Mouse (Mus musculus) c-Kit-positive CD71-negative TER-119-negative erythroid progenitor cells, embryonic 14.5 days (primary cell): ENCODE measurements at regions not wholly inside any gene's neighbourhood (a gene's known extent, or its start where the extent isn't known, plus 50 kb on each side); places are given as distances from the start of the nearest gene placed in this dataset.

Source experiments
- DNase-seq: peaks from one replicate; pipeline ENCODE4 v3.0.0-alpha.2; 2013; ENCODE audit warnings: low read depth

DNA sequence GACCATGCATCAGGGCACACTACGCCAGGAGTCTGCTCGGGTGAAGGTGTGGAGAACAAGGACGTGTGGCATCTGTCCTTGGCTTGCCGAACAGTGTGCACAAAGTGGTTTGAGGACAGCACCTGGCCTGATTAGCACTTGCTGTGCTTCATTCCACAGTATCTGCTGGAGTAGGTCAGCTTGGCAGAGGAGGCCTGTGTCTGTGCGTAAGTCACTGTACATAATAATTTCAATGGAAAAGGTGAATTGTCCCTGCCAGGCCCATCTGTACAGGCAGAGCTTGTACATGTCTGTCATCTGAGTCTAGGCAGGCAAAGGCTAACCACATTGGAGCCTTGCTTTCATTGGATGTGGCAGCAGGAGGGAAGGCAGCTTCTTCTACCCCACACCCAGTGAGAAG is 979.5 kb upstream of the Car8 start:
- DNase-seq: no peak

DNA sequence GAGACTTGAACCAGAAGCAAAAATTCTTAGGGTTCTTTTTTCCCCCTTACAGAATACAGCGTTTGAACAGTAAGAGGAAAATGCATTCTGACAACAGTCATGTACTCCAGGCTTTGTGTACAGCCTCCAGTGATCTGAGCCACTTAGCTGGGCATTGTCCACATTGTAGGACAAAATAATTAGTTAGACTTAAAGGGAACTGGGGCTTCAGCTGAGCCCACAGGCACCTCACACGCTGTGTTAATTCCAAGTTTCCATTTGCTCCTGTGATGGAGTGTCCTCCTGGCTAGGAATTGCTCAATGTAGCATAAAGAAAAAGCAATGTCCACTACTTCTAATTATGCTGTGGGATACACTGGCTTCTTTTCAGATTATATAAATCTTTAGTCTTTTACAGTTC is 969.8 kb upstream of the Car8 start:
- DNase-seq: no peak

GRCm38 (mm10) chr4:9200012-9200411 is 961.2 kb upstream of the Car8 start:
- DNase-seq: no peak

- DNase-seq: no peak
Observed at GRCm38 (mm10) chr4:9196435-9196834, 957.6 kb upstream of the Car8 start.

DNA sequence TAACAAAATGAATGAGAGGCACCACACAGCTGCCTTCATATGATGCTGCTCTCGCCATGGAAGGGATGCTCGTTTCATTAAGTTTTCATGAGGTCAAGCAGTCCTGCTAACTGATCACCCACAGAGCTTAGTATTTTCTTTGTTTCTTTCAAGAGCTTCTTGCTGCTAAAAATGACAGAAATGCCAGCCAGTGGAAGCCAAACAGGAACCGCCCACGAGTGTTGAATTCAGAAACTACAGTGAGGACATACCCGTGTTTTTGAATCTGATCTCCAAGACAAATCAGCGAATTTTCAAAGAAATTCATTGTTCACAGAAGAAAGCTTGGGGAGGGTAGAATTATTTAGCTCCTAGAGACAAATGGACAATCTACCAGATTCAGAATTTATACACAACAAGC is 954.3 kb upstream of the Car8 start:
- DNase-seq: no peak

DNA sequence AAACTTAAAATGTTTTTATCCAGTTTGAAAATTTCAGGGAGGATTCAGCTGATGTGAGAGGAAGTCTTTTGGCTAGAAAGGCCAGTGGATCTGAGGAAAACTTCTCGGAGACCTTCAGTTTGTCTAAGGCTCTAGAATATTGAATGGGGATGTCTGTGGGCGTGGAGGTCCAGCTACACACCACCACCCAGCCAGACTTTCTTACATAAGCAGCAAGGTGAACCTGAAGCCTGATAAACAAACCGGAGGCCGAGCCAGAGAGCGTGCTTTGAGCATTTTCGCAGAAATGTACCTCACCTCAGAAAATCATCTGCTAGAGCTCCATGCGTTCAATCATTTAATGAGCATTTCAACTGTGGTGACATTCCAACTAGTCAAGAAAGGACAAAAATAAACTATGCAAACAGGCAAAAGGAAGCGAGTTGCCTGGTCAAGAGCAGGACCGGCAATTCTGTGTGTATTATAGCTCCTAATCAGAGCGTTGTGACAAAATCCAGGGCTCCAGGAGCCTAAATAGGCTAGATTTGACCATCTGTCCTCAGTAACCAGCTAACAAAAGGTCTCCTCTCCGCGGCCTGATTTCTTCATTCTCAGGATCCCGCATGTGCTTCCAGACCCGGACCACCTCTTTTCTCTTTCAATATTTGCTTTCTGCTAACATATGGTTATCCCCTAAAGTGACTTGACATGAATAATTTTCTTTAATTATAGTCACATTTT is 946.5 kb upstream of the Car8 start:
- no peak for DNase-seq

DNA sequence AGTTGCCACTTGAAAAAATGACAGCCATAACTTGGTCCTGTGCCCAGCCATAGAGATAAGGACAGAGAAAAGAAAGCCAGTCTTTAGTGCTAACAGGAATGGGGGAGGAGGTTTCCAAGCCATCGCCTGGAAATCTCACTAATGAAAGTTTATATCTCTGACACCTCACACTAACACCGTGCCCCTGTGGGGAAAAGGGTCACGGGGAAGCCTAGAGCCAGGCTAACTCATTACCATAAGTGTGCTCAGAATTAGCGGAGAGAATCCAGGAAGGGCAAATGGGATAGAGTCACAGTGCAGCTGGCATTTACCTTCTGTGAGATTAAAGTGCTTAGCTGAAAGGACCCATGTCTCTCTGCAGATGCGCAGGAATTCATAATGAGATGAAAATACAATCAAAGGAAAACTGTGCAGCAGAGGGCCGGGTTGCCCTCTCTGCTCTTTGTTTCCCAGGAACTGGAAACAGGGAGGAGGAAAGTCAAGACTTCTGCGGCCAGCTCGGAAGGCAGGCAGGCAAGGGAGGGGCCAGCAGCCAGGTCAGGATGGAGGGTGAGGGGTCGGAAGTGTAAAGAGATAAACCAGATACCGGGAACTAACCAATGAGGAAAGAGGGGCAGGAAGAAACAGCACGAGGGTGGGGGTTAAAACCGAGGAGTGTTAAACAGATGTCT is 945.7 kb upstream of the Car8 start:
- DNase-seq: peak; percentile 7

- no peak for DNase-seq
Observed at GRCm38 (mm10) chr4:9174365-9174764, 935.5 kb upstream of the Car8 start.

DNA sequence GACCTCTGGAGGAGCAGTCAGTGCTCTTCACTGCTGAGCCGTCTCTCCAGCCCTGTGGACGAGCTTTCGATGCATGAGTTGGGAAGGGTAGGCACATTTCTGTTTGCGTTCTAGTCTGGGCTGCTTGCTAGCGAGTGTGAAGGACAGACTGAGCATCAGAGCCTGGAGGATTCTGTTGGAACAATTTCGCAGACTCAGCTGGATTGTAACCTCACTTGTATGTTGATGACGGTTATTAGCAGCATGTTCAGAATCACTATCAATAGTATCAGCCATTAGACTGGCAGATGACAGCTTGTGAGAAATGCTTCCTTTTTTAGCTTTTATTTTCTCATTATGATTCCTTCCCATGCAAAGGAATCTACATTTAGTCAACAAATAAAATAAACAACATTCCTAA is 923.5 kb upstream of the Car8 start:
- no peak for DNase-seq

- DNase-seq: no peak
Observed at GRCm38 (mm10) chr4:9161814-9162133, 922.9 kb upstream of the Car8 start.

GRCm38 (mm10) chr4:9161068-9161813 is 922.4 kb upstream of the Car8 start:
- no peak for DNase-seq

GRCm38 (mm10) chr4:9147732-9148131 is 908.9 kb upstream of the Car8 start:
- no peak for DNase-seq

GRCm38 (mm10) chr4:9144226-9145215 is 905.7 kb upstream of the Car8 start:
- no peak for DNase-seq

- no peak for DNase-seq
Observed at GRCm38 (mm10) chr4:9143087-9143486, 904.2 kb upstream of the Car8 start.

- DNase-seq: no peak
Observed at GRCm38 (mm10) chr4:9141946-9142683, 903.3 kb upstream of the Car8 start.

DNA sequence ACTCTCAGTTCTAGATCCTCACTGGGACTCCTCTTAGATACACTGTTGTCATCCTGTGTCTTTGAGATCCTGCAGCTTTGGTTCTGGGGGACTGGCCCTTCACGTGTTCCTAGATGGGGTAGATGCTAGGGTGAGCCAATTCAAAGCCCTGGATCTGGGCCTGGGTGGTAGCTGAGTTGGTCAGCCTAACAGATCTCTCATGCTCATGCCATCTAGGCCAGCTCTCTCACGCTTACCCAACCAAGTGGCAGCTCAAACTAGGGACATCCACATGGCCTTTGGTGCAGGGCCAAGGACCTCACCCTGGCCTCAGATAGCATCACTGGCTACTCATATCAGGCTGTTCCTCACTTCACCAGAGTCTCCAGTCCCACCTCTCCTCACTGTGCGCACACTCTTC is 901.9 kb upstream of the Car8 start:
- no peak for DNase-seq

- no peak for DNase-seq
Observed at GRCm38 (mm10) chr4:9136657-9137056, 897.8 kb upstream of the Car8 start.

DNA sequence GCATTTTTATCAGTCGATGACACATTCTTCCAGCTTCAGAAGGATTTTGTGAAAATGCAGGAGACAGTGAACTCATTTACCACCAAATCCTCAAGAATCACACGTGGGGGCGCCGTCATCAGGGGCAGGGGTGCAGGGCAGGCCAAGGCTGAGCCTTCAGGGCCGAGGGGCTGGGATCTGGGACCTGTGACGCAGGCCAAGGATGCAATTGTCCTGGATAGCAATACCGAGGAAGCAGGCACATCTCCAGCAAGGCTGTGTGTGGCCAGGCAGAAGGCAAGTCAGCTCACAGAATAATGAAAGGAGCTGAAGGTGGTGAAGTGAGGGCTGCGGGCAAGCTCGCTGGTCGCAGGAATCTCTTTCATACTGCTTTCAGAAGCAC is 897.3 kb upstream of the Car8 start:
- no peak for DNase-seq

DNA sequence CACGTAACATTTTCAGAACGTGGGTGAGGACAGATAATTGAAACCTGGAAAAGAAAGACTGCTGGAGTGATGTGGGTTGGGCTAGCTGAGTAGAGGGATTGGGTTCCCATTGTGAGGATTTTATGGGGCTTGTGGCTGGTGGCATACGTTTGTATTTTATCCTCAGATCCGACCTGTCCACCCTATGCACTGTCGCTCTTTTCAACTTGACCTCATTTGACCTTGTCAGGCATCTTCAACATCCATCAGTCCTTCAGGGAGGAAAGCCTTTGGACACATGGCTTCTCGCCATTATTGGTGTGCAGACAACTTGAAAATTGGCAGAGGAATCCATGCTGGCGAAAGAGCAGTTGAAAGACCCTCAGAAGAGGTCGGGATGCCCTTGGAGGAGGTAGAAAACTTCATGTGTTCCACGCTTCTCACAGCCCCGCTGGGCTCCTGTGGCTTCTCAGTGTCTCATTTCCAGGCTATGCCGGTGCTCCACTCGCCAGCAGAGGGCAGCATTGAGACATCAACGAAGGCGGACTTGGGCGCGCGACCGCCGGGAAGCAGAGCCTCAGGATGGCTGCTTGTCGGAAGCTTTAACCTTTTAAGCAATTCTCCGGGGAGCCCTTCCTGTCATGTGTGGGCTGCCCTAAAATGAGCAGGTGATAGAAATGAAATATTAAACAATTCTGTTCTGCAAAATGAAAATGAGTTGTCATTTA is 896.8 kb upstream of the Car8 start:
- peak; percentile 86 for DNase-seq

DNA sequence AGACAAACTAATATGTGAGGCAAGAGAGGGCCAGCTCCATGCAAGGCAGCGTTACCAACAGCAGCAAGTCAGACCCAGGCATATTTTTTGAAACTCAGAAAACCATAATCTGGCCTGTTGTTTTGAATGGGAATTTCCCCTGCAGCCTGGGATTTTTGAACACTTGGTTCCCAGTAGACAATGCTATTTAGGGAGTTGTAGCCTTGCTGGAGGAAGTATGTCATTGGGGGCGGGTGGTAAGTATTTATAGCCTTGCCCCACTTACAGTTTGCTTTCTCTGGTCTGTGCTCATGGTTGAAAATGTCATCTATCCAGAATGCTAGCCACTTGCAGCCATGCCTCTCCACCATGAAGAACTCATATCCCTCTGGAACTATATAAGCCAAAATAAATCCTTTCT is 894.9 kb upstream of the Car8 start:
- DNase-seq: no peak
